Mouse (Mus musculus) limb, embryonic 14.5 days (tissue): Measurements from ENCODE around the gene Mcpt8. TPM values are rescaled to one million over a fixed set of nuclear protein-coding genes. Genes with fewer than 3 reads are reported as not detected.

ENCODE experiments used
- ATAC-seq: fragments of 200-750 bp; cut with Nextera tagmentation; 2 replicates; pipeline ENCODE4 v1.8.0; 2017; ENCODE audit warnings: low read depth, moderate number of reproducible peaks, moderate TSS enrichment; ENCODE audit not compliant: low FRiP score
- DNase-seq: peaks from one replicate; pipeline ENCODE4 v3.0.0-alpha.2; 2015; ENCODE audit warnings: low spot score
- H3K27ac ChIP-seq: fragments of 300-500 bp; sonication (generic); replicated peaks from 2 replicates; pipeline ENCODE4 v1.5.1; 2014; ENCODE audit warnings: low read depth, mild to moderate bottlenecking, low read length, moderate library complexity, mixed read lengths
- H3K27me3 ChIP-seq: fragments of 300-500 bp; sonication (generic); 2 replicates; pipeline ENCODE4 v1.6.1; 2014; ENCODE audit warnings: low read length, mixed read lengths; ENCODE audit not compliant: control insufficient read depth, insufficient read depth
- H3K36me3 ChIP-seq: fragments of 300-500 bp; sonication (generic); 2 replicates; pipeline ENCODE4 v1.6.1; 2014; ENCODE audit warnings: mild to moderate bottlenecking, low read length, moderate library complexity, mixed read lengths; ENCODE audit not compliant: control insufficient read depth, insufficient read depth
- H3K4me1 ChIP-seq: fragments of 300-500 bp; sonication (generic); 2 replicates; pipeline ENCODE4 v1.6.1; 2014; ENCODE audit warnings: antibody characterized with exemption, low read length, mixed read lengths; ENCODE audit not compliant: control insufficient read depth, insufficient read depth
- H3K4me2 ChIP-seq: fragments of 300-500 bp; sonication (generic); replicated peaks from 2 replicates; pipeline ENCODE4 v1.6.1; 2014; ENCODE audit warnings: low read depth, mild to moderate bottlenecking, low read length, moderate library complexity; ENCODE audit not compliant: severe bottlenecking
- H3K4me3 ChIP-seq: fragments of 300-500 bp; sonication (generic); replicated peaks from 2 replicates; pipeline ENCODE4 v1.5.1; 2014; ENCODE audit warnings: low read length
- H3K9ac ChIP-seq: fragments of 300-500 bp; sonication (generic); 2 replicates; pipeline ENCODE4 v1.6.1; 2014; ENCODE audit warnings: mild to moderate bottlenecking, low read depth, low read length, moderate library complexity; ENCODE audit not compliant: severe bottlenecking
- H3K9me3 ChIP-seq: fragments of 300-500 bp; sonication (generic); 2 replicates; pipeline ENCODE4 v1.6.1; 2016; ENCODE audit warnings: low read length; ENCODE audit not compliant: control insufficient read depth
- POLR2A ChIP-seq: fragments of 200-500 bp; IDR thresholded peaks from 2 replicates; pipeline ENCODE4 v1.8.0; 2012; ENCODE audit warnings: inconsistent platforms, mild to moderate bottlenecking, moderate library complexity, borderline replicate concordance; ENCODE audit not compliant: insufficient read depth, insufficient read length; ENCODE audit errors: extremely low read depth
- WGBS: fragments of 180-500 bp; shearing (Covaris S2); extraction: QIAGEN DNeasy Blood & Tissue Kit; methylation state at CpG from one replicate; pipeline ENCODE4 v1.1.7; 2014; 5-methylcytosine and 5-hydroxymethylcytosine counted together
- polyA plus RNA-seq, 2 experiments: library from polyadenylated mRNA; depleted of rRNA in 1 of 2; stranded (reverse) in 1 of 2; unstranded in 1 of 2; fragments of >200 nt; fragmentation: Nextera tagmentation in 1 of 2; extraction: Ambion mirVana in 1 of 2; gene quantifications; 2 replicates each; pipeline versions ENCODE4 v1.2.1 to v1.2.3; 2012 to 2014

The Mcpt8 gene
- polyA plus RNA-seq, 2 experiments = 1.5 to 1.8 TPM

DNA sequence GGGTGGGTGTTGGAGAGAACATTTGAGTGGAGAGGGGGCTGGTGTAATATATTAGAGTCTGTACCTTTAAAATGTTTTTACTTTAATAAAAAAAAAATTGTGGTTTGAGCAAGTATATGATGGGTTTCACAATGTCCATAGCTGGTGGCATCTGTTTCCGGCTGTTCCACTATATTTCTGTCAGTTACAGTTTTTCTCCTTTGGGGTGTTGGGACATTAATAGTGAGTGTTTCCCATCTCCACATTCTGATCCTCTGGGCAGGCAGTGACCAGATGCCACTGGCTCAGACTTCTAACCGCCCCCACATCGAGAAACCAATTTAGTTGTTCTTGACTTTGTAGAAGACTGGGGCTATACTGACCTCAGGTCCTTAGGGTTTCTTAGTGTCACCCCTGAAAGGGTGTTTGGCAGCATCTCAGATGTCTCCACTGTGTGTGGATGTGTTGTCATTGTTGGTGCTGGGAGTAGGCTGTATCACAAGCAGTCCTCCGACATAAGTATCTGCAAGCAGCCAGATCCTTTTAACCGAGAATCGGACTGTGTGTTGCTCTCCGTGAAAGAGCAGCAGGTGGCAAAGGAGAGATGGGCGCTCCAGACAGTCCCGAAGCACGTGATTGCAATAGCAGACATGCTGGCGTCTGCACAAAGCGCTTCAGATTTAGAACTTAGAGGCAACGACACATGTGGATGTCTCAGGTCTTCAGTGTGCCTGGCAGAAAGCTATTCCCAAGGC lies 20.5 kb upstream of the Mcpt8 start:
- no peak overlapping the region for H3K4me2 ChIP-seq
- H3K36me3 ChIP-seq = no peaks in the 10 kb centered on the region
- no peak overlapping the region for H3K27ac ChIP-seq
- H3K4me3 ChIP-seq = no peak overlapping the region
- TF ChIP-seq POLR2A = no peak
- H3K9ac ChIP-seq = no peak overlapping the region
- H3K27me3 ChIP-seq = no peaks in the 10 kb centered on the region
- WGBS = 80% methylated on average over 13 of the region's 13 CpGs
- DNase-seq = no peak
- H3K9me3 ChIP-seq = no peaks in the 10 kb centered on the region
- no peak for ATAC-seq
- no peaks in the 10 kb centered on the region for H3K4me1 ChIP-seq

DNA sequence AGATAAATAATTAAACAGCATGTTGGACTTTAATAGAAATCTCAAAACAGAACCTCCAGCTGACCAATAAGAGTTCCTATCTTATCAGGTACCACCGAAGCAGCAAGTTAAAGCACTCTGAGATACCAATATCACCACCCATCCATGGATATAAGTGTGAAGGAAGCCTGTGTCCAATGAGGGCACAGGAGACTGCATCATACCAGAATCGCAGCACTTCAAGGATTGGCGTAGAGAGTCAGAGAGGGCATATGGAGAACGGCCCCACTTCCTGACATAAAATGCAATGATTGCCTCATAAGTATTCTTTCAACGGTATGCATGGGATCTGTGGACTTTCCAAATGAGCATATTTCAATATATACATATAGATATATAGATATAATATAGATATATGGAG lies 19.9 kb upstream of the Mcpt8 start:
- ATAC-seq = no peak
- Histone ChIP-seq H3K27me3 (no peaks in the 10 kb centered on the region), H3K27ac (no peak overlapping the region), H3K4me3 (no peak overlapping the region), H3K9ac (no peak overlapping the region), H3K4me2 (no peak overlapping the region), H3K36me3 (no peaks in the 10 kb centered on the region), H3K9me3 (no peaks in the 10 kb centered on the region), H3K4me1 (no peaks in the 10 kb centered on the region)
- no peak for DNase-seq
- WGBS = 77% methylated on average over 5 of the region's 5 CpGs
- no peak for TF ChIP-seq POLR2A

DNA sequence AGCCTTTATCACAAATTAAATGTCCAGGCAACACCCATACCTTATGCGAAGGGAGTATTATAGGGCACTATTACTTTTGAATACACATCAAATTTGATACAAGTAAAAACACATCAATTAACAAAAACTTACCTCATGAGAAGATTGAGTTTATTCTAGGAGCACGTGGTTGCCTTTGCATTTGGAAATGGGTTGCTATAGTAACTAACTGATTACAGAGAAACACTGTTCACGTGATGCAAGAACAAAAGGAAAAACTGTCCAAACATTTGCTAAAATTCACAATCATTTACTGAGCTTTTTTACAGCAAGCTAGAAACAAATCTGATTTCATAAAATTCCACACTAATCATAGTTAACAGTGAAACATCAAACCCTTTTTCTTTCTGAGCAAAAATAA lies 18.4 kb upstream of the Mcpt8 start:
- no peak for DNase-seq
- no peak overlapping the region for H3K4me3 ChIP-seq
- H3K9me3 ChIP-seq = no peaks in the 10 kb centered on the region
- no peak overlapping the region for H3K9ac ChIP-seq
- no peaks in the 10 kb centered on the region for H3K4me1 ChIP-seq
- H3K4me2 ChIP-seq = no peak overlapping the region
- H3K36me3 ChIP-seq = no peaks in the 10 kb centered on the region
- no peaks in the 10 kb centered on the region for H3K27me3 ChIP-seq
- 70% methylated on average over 3 of the region's 3 CpGs for WGBS
- no peak for TF ChIP-seq POLR2A
- ATAC-seq = no peak
- H3K27ac ChIP-seq = no peak overlapping the region

- H3K9ac ChIP-seq = no peak within 1 kb of the TSS
- no peak within 1 kb of the TSS for H3K4me2 ChIP-seq
- 78% methylated on average over 10 of the region's 10 CpGs for WGBS
- H3K4me1 ChIP-seq = no peaks in the 10 kb centered on the region
- no peaks in the 10 kb centered on the region for H3K36me3 ChIP-seq
- H3K27ac ChIP-seq = no peak within 1 kb of the TSS
- no peak for ATAC-seq
- no peaks in the 10 kb centered on the region for H3K9me3 ChIP-seq
- H3K27me3 ChIP-seq = no peaks in the 10 kb centered on the region
- no peak within 1 kb of the TSS for H3K4me3 ChIP-seq
- DNase-seq = no peak
- no peak for TF ChIP-seq POLR2A
Measured at GRCm38 (mm10) chr14:56102386-56102785, 17.3 kb upstream of the Mcpt8 start, which contains the start of gene Ctsg. Gene Ctsg (minus strand): TSS chr14:56102574.

DNA sequence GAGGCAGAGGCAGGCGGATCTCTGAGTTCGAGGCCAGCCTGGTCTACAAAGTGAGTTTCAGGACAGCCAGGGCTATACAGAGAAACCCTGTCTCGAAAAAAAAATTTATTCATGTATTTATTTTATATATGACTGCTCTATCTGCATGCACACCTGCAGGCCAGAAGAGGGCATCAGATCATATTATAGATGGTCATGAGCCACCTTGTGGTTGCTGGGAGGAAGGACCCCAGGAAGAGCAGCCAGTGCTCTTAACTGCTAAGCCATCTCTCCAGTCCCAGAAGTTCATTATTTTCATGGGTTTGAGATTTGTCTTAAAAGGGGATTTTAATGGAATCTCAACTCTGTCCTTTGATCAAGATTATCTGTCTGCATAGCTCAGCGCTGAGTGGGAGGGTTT lies 13.9 kb upstream of the Mcpt8 start:
- H3K27me3 ChIP-seq = no peaks in the 10 kb centered on the region
- H3K9ac ChIP-seq = no peak overlapping the region
- DNase-seq = no peak
- WGBS = 76% methylated on average over 4 of the region's 4 CpGs
- no peak overlapping the region for H3K4me2 ChIP-seq
- H3K4me1 ChIP-seq = no peaks in the 10 kb centered on the region
- no peaks in the 10 kb centered on the region for H3K36me3 ChIP-seq
- H3K4me3 ChIP-seq = no peak overlapping the region
- no peak for TF ChIP-seq POLR2A
- H3K9me3 ChIP-seq = no peaks in the 10 kb centered on the region
- no peak overlapping the region for H3K27ac ChIP-seq
- ATAC-seq = no peak
